Mouse (Mus musculus): ENCODE measurements around the gene Prlh. TPM values are rescaled to one million over a fixed set of nuclear protein-coding genes. Genes with fewer than 3 reads are reported as not detected.

Prlh gene
- polyA plus RNA-seq, 1 experiment from 2014 or later: not detected

DNA sequence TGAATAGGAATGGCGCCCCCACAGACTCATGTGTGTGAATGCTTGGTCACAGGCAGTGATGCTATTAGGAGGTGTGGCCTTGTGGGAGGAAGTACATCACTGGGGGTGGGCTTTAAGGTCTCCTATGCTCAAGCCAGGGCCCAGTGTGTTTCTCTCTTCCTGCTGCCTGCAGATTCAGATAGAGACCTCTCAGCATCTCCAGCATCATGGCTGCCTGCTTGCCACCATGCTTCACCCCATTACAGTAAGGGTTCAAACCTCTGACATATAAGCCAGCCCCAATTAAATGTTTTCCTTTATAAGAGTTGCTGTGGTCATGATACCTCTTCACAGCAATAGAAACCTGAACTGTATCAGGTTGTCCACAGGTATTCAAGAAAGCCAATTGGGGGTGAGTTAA is 43.0 kb downstream of the Prlh start:
- H3K9ac ChIP-seq: no peak overlapping the region
- peaks cover 15% of the 10 kb centered on the region for H3K27me3 ChIP-seq
- no peak for ATAC-seq (ENCODE audit: low FRiP score)
- 91% methylated on average over 1 of the region's 1 CpGs for WGBS
- no peaks in the 10 kb centered on the region for H3K9me3 ChIP-seq
- H3K4me1 ChIP-seq: peaks cover 22% of the 10 kb centered on the region
- no peak overlapping the region for H3K27ac ChIP-seq
- no peaks in the 10 kb centered on the region for H3K36me3 ChIP-seq (replicated peaks)
- no peak overlapping the region for H3K4me3 ChIP-seq (replicated peaks)
- no peak overlapping the region for H3K4me2 ChIP-seq

DNA sequence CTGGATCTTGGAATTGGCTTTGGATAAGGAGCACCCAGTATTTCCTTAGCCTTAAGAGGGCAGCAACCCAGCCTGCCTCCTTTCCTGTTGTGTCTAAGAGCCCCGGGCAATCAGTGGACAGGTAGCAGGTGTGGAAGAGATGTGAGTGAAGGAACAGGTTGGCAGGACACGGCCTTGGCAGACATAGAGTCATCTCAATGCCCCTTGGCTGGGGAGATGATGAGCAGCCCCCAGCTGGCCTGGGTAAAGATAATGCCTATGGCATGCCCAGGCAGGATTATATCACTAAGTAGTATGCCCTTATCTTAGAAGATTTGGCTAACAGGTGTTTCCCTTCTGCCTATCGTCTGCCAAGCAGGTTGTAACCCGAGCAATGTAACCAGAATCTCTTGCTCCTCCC is 44.2 kb downstream of the Prlh start:
- no peak overlapping the region for H3K27ac ChIP-seq
- H3K9me3 ChIP-seq: no peaks in the 10 kb centered on the region
- 76% methylated on average over 4 of the region's 4 CpGs for WGBS
- no peak overlapping the region for H3K4me3 ChIP-seq (replicated peaks)
- no peaks in the 10 kb centered on the region for H3K36me3 ChIP-seq (replicated peaks)
- H3K9ac ChIP-seq: no peak overlapping the region
- peaks cover 15% of the 10 kb centered on the region for H3K27me3 ChIP-seq
- H3K4me1 ChIP-seq: peaks cover 22% of the 10 kb centered on the region
- H3K4me2 ChIP-seq: no peak overlapping the region
- no peak for ATAC-seq (ENCODE audit: low FRiP score)

GRCm38 (mm10) chr1:90997641-90998040 is 44.7 kb downstream of the Prlh start:
- no peak overlapping the region for H3K9ac ChIP-seq
- no peak overlapping the region for H3K27ac ChIP-seq
- H3K36me3 ChIP-seq (replicated peaks): no peaks in the 10 kb centered on the region
- H3K27me3 ChIP-seq: peaks cover 15% of the 10 kb centered on the region
- no peak overlapping the region for H3K4me3 ChIP-seq (replicated peaks)
- H3K4me1 ChIP-seq: peaks cover 22% of the 10 kb centered on the region
- 87% methylated on average over 5 of the region's 5 CpGs for WGBS
- H3K4me2 ChIP-seq: peak overlapping the region; percentile 97
- no peaks in the 10 kb centered on the region for H3K9me3 ChIP-seq
- no peak for ATAC-seq (ENCODE audit: low FRiP score)

GRCm38 (mm10) chr1:90998268-90998890 is 45.5 kb downstream of the Prlh start, which contains the start of gene Lrrfip1:
Gene Lrrfip1 (plus strand): TSS chr1:90998737.
- no peak within 1 kb of the TSS for H3K27ac ChIP-seq
- peak within 1 kb of the TSS; percentile 70 for H3K4me3 ChIP-seq (replicated peaks)
- peak; percentile 90 for ATAC-seq (ENCODE audit: low FRiP score)

GRCm38 (mm10) chr1:90998891-90999611 is 46.1 kb downstream of the Prlh start:
- Histone ChIP-seq H3K27me3 (peaks cover 15% of the 10 kb centered on the region), H3K4me1 (peaks cover 22% of the 10 kb centered on the region), H3K36me3 (replicated peaks) (no peaks in the 10 kb centered on the region), H3K9ac (peak overlapping the region; percentile 77), H3K4me2 (peak overlapping the region; percentile 97), H3K27ac (no peak overlapping the region), H3K9me3 (no peaks in the 10 kb centered on the region), H3K4me3 (replicated peaks) (peak overlapping the region; percentile 70)
- ATAC-seq (ENCODE audit: low FRiP score): peak; percentile 85
- 2% methylated on average over 40 of the region's 41 CpGs for WGBS

More at GRCm38 (mm10) chr1:90998268-90998890, 45.5 kb downstream of the Prlh start, which contains the start of gene Lrrfip1:
- H3K36me3 ChIP-seq (replicated peaks): no peaks in the 10 kb centered on the region
- H3K9me3 ChIP-seq: no peaks in the 10 kb centered on the region
- peak within 1 kb of the TSS; percentile 77 for H3K9ac ChIP-seq
- WGBS: 3% methylated on average over 55 of the region's 59 CpGs
- peaks cover 15% of the 10 kb centered on the region for H3K27me3 ChIP-seq
- peaks cover 22% of the 10 kb centered on the region for H3K4me1 ChIP-seq
- H3K4me2 ChIP-seq: peak within 1 kb of the TSS; percentile 97

DNA sequence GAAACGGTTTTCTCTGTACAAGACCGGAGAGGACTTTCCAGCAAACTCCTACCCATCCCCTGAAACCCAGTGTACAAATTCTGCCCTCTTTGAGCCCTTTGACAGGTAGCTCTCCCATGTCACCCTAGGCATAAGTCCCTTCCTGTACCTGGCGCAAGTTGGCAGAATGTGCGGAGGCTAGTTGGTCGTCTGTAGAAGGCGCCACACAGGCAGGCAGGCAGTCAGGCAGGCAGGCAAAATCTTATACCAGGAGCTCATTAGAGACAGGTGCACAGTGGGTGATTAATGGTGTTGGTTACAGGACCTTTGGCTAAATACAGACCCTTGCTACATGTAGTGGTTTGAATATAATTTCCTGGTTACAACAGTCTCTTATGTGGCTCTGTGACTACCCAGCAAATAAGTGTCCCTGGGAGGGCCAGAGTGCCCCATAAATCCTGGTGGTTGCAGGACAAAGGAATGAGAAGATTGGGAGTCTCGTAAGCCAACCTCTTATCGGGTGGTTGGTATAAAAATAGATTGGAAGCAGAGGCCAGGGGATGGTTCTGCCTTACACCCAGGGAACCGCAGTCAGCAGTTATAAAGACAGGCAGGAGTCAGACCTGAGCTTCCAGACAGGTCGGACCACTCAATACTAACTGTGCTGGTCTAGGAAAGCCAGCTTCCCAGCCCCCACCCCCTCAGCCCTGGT is 47.1 kb downstream of the Prlh start:
- H3K36me3 ChIP-seq (replicated peaks): no peaks in the 10 kb centered on the region
- no peak overlapping the region for H3K27ac ChIP-seq
- peak overlapping the region; percentile 70 for H3K4me3 ChIP-seq (replicated peaks)
- H3K27me3 ChIP-seq: peaks cover 15% of the 10 kb centered on the region
- H3K4me1 ChIP-seq: peaks cover 22% of the 10 kb centered on the region
- H3K9ac ChIP-seq: no peak overlapping the region
- ATAC-seq (ENCODE audit: low FRiP score): no peak
- WGBS: 76% methylated on average over 10 of the region's 10 CpGs
- no peaks in the 10 kb centered on the region for H3K9me3 ChIP-seq
- peak overlapping the region; percentile 97 for H3K4me2 ChIP-seq

DNA sequence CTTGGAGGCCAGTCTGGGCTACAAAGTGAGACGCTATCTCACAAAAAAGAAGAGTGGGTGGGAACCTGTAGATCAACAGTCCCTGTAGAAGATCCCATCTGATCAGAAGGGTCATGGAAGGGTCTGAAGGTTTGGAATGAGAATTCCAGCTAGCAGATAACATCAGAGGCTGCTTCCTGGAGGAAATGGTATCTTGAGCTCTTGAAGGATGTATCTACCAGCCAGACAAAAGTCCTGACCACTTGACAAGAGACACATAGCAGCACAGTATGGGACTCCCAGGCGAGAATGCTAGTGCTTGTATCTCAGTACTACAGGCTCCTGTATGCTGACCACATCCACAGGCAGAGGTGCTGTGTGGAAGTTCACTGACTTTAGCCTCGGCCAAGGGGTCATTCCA is 48.2 kb downstream of the Prlh start:
- Histone ChIP-seq H3K27me3 (peaks cover 15% of the 10 kb centered on the region), H3K9ac (no peak overlapping the region), H3K27ac (no peak overlapping the region), H3K9me3 (no peaks in the 10 kb centered on the region), H3K36me3 (replicated peaks) (no peaks in the 10 kb centered on the region), H3K4me1 (peaks cover 22% of the 10 kb centered on the region), H3K4me3 (replicated peaks) (no peak overlapping the region), H3K4me2 (no peak overlapping the region)
- ATAC-seq (ENCODE audit: low FRiP score): no peak
- 84% methylated on average over 3 of the region's 3 CpGs for WGBS

DNA sequence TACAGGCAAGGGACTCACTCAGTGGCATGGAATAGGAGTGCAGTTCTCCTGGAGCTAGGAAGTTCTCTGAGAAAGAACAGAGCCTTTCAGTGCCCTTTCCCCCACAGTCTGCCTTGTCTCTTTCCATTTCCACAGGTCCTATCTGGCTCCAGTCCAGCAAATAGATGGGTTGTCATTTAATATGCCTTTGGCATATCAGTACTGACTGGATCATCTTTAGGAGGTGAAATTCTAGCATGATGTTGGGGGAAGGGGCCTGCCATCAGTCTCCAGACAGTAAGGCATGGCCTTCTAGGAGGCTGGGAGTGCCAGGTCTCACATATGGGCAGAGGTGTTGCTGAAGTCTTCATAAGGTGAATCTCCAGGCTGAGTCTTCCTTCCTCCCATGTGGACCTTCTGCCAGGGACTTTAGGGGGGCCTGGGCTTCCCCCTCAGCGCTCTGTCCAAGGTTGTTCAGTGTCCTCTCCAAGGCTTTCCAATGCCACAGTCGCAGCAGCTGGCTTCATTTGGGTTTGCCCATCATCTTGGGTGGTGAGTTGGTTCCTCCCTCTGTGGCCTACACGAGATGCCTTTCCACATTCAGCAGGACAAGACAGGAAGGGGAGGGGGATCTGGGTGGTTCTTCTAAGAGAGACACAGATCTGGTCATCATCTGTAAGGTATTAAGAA is 49.1 kb downstream of the Prlh start:
- Histone ChIP-seq H3K9me3 (no peaks in the 10 kb centered on the region), H3K27ac (no peak overlapping the region), H3K36me3 (replicated peaks) (no peaks in the 10 kb centered on the region), H3K4me1 (peaks cover 22% of the 10 kb centered on the region), H3K27me3 (peaks cover 12% of the 10 kb centered on the region), H3K4me3 (replicated peaks) (no peak overlapping the region), H3K9ac (no peak overlapping the region), H3K4me2 (no peak overlapping the region)
- 82% methylated on average over 3 of the region's 3 CpGs for WGBS
- no peak for ATAC-seq (ENCODE audit: low FRiP score)

DNA sequence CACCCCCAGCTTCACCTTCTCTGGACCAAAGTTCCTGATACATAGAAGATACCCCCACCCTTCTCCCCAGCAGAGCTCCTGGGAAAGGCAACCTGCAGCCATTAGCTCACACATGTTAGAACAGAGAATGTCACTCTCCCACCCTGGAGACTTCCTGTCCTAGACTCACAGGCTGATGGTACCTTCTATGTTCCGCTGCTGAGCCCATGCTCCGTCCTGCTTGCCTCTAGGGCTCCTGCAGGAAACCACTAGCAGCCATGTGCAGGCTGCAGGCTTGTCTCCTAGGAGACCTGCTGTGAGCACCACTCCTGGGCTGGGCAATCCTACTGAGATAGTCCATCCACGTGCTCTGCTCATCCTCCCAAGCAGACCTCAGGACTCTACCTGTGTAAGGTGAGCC is 49.7 kb downstream of the Prlh start:
- H3K4me1 ChIP-seq: peaks cover 22% of the 10 kb centered on the region
- WGBS: 92% methylated on average over 3 of the region's 3 CpGs
- no peak for ATAC-seq (ENCODE audit: low FRiP score)
- H3K27ac ChIP-seq: no peak overlapping the region
- H3K9ac ChIP-seq: no peak overlapping the region
- no peak overlapping the region for H3K4me3 ChIP-seq (replicated peaks)
- no peaks in the 10 kb centered on the region for H3K36me3 ChIP-seq (replicated peaks)
- peaks cover 6% of the 10 kb centered on the region for H3K27me3 ChIP-seq
- no peaks in the 10 kb centered on the region for H3K9me3 ChIP-seq
- no peak overlapping the region for H3K4me2 ChIP-seq

Other genes starting within 250 kb of the Prlh start
- gene Col6a3, start 109.1 kb upstream of the Prlh start, polyA plus RNA-seq (2016; fragmentation: Nextera tagmentation; extraction: Ambion mirVana): 10.4 and 13.5 TPM in 2 replicates
- gene Mlph, start 38.0 kb upstream of the Prlh start, polyA plus RNA-seq (2016; fragmentation: Nextera tagmentation; extraction: Ambion mirVana): 0.14 and 0.21 TPM in 2 replicates
- gene Rab17, start 16.6 kb downstream of the Prlh start, polyA plus RNA-seq (2016; fragmentation: Nextera tagmentation; extraction: Ambion mirVana): 0.21 TPM in 1 of 2 replicates, not detected in the other
- 19.6 and 19.9 TPM in 2 replicates for gene Lrrfip1, start 45.6 kb downstream of the Prlh start, polyA plus RNA-seq (2016; fragmentation: Nextera tagmentation; extraction: Ambion mirVana)
- 0.28 and 0.31 TPM in 2 replicates for gene Rbm44, start 192.0 kb downstream of the Prlh start, polyA plus RNA-seq (2016; fragmentation: Nextera tagmentation; extraction: Ambion mirVana)
- 0.10 and 0.26 TPM in 2 replicates for gene Ramp1, start 226.7 kb downstream of the Prlh start, polyA plus RNA-seq (2016; fragmentation: Nextera tagmentation; extraction: Ambion mirVana)

All from forebrain, embryonic 12.5 days (tissue).